Mouse (Mus musculus) naive thymus-derived CD4-positive, alpha-beta T cell, adult 2 months (primary cell): Measurements from ENCODE around the gene Mtx3.
A peak's percentile ranks its signal among the peaks of the same experiment; 100 is the strongest.
"Not testable (repeated sequence)": the region's sequence is repeated elsewhere in the genome, so short reads cannot be mapped to it uniquely, and the experiment has no call there.

ENCODE experiments used
- DNase-seq: peaks from one replicate; pipeline ENCODE4 v3.0.0-alpha.2; 2011; ENCODE audit warnings: low read depth

The Mtx3 gene

GRCm38 (mm10) chr13:92844586-92845221, at the start of gene Mtx3:
TSS of gene Mtx3 (plus strand) at chr13:92844760.
- DNase-seq = peak; percentile 82

- DNase-seq = no peak
Measured at GRCm38 (mm10) chr13:92798830-92799229, 45.7 kb upstream of the Mtx3 start.

DNA sequence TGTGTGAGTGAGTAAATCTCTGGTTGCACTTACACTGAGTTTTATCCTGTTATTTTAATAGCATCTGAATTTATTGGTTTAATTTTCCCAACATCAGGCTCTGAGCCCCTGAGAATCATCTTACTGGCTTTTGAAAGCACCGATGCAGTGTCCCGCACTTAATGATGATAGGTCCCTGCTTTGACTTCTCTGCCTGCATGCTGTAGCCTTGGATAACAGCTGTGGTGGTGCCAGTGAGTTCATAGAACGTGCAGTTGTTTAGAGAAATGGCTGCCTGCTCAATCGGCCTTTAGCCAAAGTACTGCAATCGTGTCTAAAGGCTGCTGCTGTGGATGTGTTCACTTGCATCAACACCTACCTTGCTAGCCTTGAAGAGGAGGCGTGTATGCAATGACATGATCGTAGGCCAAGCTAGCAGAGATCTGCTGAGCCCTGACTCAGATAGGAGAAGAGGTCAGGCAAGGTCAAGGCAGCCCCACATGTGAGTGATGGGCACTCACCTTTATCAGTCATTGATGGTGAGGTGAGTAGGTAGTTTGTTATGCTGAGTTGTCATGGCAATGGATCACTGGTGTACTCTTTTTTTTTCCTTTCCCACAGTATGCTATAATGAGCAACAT, 45.1 kb upstream of the Mtx3 start:
- DNase-seq = no peak

- no peak for DNase-seq
Measured at GRCm38 (mm10) chr13:92806785-92807184, 37.8 kb upstream of the Mtx3 start.

- DNase-seq = no peak
Measured at GRCm38 (mm10) chr13:92807849-92808248, 36.7 kb upstream of the Mtx3 start.

GRCm38 (mm10) chr13:92810592-92810991, 34.0 kb upstream of the Mtx3 start:
- not testable (repeated sequence) for DNase-seq

GRCm38 (mm10) chr13:92816329-92816728, 28.2 kb upstream of the Mtx3 start:
- no peak for DNase-seq

GRCm38 (mm10) chr13:92817357-92817756, 27.2 kb upstream of the Mtx3 start:
- DNase-seq = no peak

DNA sequence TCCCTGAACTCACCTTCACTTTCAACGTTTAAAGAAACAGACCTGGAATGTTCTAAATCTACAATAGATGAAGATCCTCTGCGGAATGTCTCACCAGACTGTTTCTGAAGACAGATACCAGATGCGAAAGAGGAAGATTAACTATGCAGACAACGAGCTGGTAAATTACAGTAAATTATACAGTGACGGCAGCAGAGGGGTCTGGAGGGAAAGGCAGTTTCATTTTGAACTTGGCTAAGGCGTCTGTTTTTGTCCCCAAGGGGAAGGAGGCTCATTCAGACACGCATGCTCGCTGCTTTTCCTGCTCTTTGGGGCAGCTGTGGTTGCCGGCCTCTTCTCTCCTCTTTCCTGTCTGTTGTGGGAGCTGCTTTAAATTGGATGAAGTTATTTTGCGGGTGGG, 15.7 kb upstream of the Mtx3 start:
- no peak for DNase-seq

DNA sequence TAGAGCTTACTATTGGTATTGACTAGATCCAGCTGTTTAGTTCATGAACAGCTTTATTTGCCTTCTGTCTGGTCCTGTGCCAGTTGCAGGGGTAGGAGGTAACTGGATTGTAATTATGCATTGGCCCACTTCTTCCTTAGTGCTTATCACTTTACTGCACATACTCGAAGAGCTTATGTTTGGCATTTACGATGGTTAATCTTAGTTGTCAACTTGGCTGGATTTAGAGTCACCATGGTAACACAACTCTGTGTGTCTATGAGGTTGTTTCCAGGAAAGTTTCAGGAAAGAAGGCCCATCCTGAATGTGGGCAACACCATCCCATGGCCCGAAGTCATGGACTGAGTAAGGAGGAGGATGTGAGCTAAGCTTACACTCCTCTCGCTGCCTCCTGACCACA, 11.4 kb upstream of the Mtx3 start:
- DNase-seq = no peak

GRCm38 (mm10) chr13:92846438-92846837, 1.9 kb downstream of the Mtx3 start:
- DNase-seq = no peak

DNA sequence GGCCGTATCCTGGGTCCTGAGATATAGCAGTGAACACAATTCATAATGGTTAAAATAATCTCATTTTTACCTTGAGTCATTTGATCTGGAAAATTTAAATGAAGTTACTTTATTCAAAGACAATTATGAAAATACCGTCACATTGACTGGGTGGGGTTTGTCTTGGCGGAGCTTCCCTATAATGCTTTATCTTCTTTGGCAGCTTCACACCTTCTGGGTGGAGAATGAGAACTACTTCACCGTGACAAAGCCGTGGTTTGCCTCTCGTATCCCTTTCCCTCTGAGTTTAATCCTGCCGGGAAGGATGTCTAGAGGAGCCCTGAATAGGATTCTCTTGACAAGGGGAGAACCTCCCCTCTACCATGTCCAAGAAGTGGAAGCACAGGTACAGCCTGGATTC, 2.8 kb downstream of the Mtx3 start:
- no peak for DNase-seq

DNA sequence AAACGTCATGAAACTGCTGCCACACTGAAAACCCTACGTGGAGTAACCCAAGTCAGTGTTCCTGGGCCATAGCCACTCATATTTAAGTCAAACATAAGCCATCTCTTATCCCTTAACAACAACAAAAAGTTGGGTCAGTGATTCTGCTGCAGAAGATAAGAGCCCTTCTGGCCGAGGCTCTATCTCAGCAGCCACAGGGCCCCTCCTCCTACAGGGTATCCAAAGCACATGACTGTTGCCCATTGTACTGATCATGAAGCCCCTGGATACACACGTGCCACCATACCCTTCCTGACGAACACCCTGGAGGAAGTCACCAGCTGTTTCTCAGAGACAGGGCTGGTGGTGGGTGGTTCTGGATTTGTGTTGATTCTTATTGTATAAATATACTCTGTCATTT, 3.4 kb downstream of the Mtx3 start:
- DNase-seq = no peak

DNA sequence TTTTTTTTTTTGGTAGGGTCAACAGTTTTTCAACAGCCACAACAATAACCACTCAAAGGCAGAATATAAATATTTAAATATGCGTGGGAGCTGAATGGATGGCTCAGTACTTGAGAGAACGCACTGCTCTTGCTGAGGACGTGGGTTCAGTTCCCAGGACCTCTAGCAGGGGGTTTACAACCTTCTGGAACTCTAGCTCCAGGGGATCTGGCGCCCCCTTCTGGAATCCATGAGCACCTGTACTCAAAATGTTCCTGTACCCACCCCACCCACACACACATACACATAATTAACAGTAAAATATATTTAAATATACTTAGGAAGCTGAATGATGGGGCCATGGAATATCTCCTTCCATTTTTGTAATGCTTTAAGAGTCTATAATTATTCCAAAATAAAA, 11.3 kb downstream of the Mtx3 start:
- DNase-seq = peak; percentile 12

DNA sequence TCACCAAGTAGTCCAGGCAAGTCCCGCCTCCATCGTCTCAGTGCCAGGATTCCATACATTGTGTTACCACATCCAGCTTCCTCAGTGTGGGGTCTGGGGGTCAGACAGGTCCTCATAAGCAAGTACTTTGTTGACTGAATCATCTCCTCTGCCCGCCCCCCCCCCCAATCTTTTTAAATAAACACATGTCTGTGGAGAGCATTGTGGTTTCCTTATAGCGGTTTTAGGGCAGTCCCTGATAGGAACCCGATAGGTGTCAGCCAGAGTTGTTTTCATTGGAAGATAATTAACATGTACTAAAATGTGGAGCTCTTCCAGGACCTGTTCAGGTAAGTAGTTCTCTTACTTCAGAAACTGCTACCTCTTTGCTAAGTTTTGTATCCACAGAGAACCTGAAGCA, 14.2 kb downstream of the Mtx3 start:
- DNase-seq = no peak

DNA sequence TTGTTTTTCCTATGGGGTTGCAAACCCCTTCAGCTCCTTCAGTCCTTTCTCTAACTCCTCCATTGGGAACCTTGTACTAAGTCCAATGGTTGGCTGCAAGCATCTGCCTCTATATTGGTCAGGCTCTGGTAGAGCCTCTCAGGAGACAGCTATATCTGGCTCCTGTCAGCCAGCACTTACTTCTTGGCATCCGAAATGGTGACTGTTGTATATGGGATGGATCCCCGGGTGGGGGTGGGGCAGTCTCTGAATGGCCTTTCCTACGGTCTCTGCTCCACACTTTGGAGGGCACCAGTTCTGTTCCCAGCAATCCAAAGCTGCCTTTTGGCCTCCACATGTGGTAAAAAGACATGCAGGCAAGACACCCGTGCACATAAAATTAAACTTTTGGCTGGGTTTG, 15.4 kb downstream of the Mtx3 start:
- no peak for DNase-seq

DNA sequence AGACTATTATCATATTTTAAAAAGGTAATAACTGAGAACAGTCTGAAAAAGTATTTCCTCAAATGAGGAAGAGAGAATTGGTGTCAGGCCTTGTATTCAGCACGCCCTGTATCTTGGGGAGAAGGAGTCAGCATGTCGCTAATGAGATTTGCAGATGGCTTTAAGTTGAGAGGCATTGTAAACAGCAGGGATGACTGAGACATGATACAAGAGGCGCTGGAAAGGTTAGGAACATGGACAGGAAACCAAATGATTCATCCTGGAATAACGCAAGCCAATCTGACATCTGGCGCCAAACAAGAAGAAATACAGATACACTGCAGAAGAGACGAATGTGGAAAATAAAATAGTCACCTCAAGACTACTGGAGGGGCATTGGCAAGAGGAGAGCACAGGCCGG, 20.8 kb downstream of the Mtx3 start:
- DNase-seq = no peak

- DNase-seq = no peak
Measured at GRCm38 (mm10) chr13:92866680-92867079, 22.1 kb downstream of the Mtx3 start.

GRCm38 (mm10) chr13:92879514-92879913, 35.0 kb downstream of the Mtx3 start:
- DNase-seq = no peak

DNA sequence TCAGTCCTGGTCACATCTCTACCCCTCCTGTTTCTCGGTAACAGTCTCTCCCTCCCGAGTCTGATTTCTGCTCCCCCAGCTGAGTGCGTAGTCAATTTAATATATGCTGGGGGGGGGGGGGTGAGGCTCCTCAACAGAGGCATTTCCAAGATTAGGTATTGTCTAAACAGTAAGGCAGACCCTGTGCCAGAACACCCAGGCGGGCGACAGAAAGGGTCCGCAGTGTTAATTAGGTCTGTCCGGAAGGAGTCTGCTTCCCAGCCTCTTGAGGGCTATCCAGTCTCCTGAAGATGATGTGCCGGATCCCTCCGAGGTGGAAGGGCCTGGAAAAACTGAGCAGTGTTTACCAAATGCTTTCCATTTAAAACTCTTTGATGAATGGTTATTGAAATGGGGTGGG, 35.4 kb downstream of the Mtx3 start:
- DNase-seq = no peak

DNA sequence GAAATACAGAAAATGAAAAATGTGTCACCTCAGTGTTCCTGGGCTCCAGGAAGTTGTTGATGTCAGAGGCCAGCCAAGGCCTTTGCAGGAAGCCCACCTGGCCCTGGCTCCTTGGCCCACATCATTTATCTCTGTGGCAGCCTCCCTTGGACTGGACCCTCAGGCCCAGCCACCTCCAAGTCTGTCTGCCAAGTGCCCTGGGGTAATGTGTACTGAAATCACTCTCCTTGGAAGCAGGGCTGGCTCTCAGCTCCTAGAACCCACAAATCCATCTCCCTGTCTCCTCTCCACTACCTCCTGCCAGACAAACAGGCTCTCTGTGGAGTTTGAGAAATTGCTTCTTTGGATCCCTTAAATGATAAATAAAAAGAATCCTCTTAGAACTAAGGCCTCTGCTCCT, 36.0 kb downstream of the Mtx3 start:
- no peak for DNase-seq

DNA sequence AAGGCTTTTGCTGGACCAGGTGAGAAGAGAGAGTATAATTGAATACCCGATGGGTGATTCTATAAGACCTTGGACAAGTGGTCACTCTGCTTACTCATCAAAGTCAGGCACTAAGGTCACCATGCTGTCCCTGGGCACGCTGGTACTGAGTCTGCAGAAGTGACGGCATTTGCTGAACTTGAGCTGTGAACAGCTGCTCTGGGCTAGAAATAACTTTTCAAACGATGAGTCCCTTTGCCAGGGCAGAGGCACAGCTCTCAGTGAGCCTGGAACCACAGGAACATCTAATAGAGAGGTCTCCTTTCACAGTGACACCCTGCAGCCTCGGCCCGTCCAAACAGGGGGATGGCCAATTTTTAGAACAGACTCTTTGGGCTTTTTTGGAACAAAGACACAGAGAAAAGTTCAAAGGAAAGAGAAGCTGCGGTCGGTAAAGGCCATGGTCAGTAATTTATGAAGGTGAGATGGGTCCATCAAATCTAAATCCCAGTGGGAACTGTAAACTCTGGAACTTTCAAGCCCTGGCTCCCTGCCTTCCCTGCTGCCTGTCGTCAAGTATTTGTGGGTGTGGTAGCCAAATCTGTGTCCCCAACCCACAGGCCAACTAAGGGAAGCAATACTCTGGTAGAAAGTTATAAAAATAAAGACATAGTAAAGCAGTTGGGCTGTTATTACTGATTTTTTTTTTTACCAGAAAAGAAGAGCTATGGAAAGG, 37.9 kb downstream of the Mtx3 start:
- DNase-seq = no peak

DNA sequence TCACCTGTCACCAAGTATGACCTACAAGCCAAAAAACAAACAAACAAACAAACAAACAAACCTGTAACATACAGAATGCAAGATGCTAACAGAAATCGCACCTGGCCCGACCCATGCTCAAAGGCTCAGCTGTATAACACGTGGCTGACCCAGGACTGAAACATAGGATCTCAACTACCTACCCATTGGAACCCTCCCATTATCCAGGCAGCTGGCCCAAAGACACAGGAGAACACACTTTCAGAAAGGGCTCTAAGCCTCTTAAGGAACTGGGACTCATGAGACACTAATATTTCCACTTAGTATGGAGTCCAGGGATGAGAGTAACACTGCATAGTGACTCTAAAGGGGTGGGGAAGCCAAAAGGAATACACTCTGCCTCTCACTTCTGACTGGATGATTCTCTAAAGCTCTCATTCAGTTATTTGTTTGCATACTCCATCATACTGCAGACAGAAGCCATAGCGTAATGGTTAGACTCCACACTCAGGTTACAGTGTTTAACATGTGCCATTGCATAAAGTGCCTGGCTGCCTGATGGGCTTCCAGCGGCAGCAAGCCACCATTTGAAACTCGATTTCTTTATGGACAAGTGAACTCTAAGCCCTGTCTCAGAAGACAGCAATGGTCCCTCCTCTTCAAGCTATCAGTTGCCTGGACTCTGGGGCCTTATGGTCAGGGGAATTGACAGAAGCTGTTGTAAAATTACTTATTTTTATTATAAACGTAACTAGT, 38.6 kb downstream of the Mtx3 start:
- DNase-seq = no peak
